Mouse (Mus musculus) forebrain, embryonic 15.5 days (tissue): ENCODE results near the gene Tbc1d19. TPM values are rescaled to one million over a fixed set of nuclear protein-coding genes. Genes with fewer than 3 reads are reported as not detected.

Experiments
- ATAC-seq: fragments of 200-750 bp; cut with Nextera tagmentation; replicated peaks from 2 replicates; pipeline ENCODE4 v1.8.0; 2017; ENCODE audit warnings: mild to moderate bottlenecking, moderate TSS enrichment, moderate library complexity
- H3K27ac ChIP-seq: fragments of 300-500 bp; sonication (generic); replicated peaks from 2 replicates; pipeline ENCODE4 v1.5.1; 2015; ENCODE audit warnings: mild to moderate bottlenecking, inconsistent platforms
- H3K27me3 ChIP-seq: fragments of 300-500 bp; sonication (generic); 2 replicates; pipeline ENCODE4 v1.6.1; 2015; ENCODE audit warnings: inconsistent platforms
- H3K36me3 ChIP-seq: fragments of 300-500 bp; sonication (generic); 2 replicates; pipeline ENCODE4 v1.6.1; 2015; ENCODE audit warnings: mild to moderate bottlenecking, inconsistent platforms
- H3K4me1 ChIP-seq: fragments of 300-500 bp; sonication (generic); 2 replicates; pipeline ENCODE4 v1.6.1; 2015; ENCODE audit warnings: inconsistent platforms
- H3K4me2 ChIP-seq: fragments of 300-500 bp; sonication (generic); replicated peaks from 2 replicates; pipeline ENCODE4 v1.6.1; 2015; ENCODE audit warnings: mild to moderate bottlenecking, inconsistent platforms
- H3K4me3 ChIP-seq: fragments of 300-500 bp; sonication (generic); 2 replicates; pipeline ENCODE4 v1.5.1; 2015; ENCODE audit warnings: mild to moderate bottlenecking, inconsistent platforms
- H3K9ac ChIP-seq: fragments of 300-500 bp; sonication (generic); replicated peaks from 2 replicates; pipeline ENCODE4 v1.6.1; 2015; ENCODE audit warnings: mild to moderate bottlenecking, inconsistent platforms
- H3K9me3 ChIP-seq: fragments of 300-500 bp; sonication (generic); 2 replicates; pipeline ENCODE4 v1.6.1; 2016; ENCODE audit warnings: inconsistent platforms
- WGBS: fragments of 180-500 bp; shearing (Covaris S2); methylation state at CpG from one replicate; pipeline ENCODE4 v1.1.7; 2015; ENCODE audit warnings: mixed read lengths; 5-methylcytosine and 5-hydroxymethylcytosine counted together
- polyA plus RNA-seq: library from polyadenylated mRNA; unstranded; fragments of >200 nt; fragmentation: Nextera tagmentation; extraction: Ambion mirVana; gene quantifications from 2 replicates; pipeline ENCODE4 v1.2.1, GENCODE M21; 2015

The Tbc1d19 gene
- polyA plus RNA-seq, 1 experiment from 2014 or later = 61.8 TPM

DNA sequence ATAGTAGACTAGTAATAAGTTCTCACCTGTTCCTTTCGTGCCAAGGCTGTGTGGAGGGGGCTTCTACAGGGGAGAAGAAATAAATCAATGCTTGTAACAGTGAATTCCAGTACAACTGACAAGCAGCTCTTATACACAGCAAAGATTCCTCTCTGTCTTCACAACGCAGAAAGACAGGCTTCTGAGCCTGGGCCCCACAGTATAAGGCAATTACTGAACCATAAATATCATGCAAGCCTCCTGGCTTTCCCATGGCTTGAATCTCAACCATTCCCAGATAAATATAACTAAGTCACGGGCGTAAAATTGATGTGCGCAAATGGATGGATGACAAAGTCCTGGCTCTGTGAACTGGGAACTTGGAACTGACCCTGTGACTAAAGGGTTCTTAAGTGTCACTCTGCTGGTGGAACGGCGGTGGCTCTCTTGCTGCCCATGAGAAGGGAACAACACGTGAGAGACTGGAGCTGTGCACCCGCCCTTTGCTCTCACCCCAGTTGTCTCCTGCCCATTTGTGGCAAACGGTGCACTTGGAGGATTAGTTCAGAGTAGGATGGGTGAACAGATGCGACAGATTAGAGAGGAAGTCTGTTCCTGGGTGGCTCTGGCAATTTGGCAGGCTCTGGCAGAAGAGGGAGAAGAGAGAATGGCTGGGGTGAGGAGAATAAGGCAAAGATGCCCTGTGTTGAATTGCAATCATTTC, 132.1 kb downstream of the Tbc1d19 start:
- H3K4me3 ChIP-seq = no peak overlapping the region
- H3K27ac ChIP-seq = no peak overlapping the region
- peaks cover 3% of the 10 kb centered on the region; the same call in 1 of the 2 replicates for H3K4me1 ChIP-seq
- H3K9ac ChIP-seq = no peak overlapping the region
- H3K36me3 ChIP-seq = no peaks in the 10 kb centered on the region
- H3K4me2 ChIP-seq = no peak overlapping the region
- 67% methylated on average over 11 of the region's 11 CpGs for WGBS
- H3K9me3 ChIP-seq = no peaks in the 10 kb centered on the region
- no peaks in the 10 kb centered on the region for H3K27me3 ChIP-seq
- ATAC-seq = no peak

DNA sequence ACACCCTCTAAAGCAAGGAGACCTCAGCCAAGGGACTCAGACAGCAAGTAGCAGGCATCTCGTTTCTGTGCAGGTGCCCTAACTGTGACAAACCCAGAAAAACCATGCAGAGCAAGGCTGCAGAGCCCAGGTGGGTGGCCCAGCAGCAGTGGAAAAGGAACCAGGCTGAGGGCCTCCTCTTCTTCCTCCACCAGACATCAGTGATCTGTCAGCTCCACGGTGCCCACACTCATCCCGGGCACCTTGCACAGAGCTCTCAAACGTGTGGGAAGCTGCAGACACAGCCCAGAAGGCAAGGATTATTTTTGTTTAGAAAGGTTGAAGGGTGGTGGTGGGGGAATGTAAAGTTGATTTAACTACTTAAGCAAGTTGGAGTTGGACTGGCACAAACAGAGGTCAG, 132.9 kb downstream of the Tbc1d19 start:
- Histone ChIP-seq H3K27ac (no peak overlapping the region), H3K36me3 (no peaks in the 10 kb centered on the region), H3K27me3 (no peaks in the 10 kb centered on the region), H3K9me3 (no peaks in the 10 kb centered on the region), H3K9ac (no peak overlapping the region), H3K4me1 (peaks cover 5% of the 10 kb centered on the region), H3K4me2 (no peak overlapping the region), H3K4me3 (no peak overlapping the region)
- ATAC-seq = no peak
- WGBS = 80% methylated on average over 4 of the region's 4 CpGs

DNA sequence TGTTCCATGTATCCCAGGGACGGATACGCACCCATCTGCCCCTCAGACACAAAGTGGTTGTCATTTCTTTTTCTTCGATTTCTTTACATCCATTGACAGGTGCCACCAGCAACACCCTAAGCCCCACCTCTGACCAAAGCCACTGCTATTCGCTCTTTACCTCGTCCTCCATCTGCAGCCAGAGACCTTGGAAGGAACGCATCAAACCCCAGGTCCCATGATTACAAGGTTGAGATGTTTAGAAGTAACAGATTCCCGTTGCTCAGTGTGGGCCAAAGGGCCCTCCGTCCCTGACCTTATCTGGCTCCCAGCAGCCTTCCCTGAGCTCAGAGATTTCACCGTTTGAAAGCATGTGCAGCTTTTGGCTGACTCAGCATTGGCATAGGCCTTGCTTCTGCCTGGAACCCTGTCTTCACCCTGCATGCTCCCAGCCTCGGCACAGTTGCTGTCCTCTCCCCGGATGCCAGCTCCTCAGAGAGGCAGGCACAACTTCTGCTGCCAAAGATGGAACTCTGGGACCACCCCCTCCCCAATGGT, 134.0 kb downstream of the Tbc1d19 start:
- H3K9me3 ChIP-seq = no peaks in the 10 kb centered on the region
- H3K4me1 ChIP-seq = peaks cover 13% of the 10 kb centered on the region
- H3K36me3 ChIP-seq = no peaks in the 10 kb centered on the region
- no peak overlapping the region for H3K27ac ChIP-seq
- no peak overlapping the region for H3K4me2 ChIP-seq
- no peak overlapping the region for H3K9ac ChIP-seq
- H3K27me3 ChIP-seq = no peaks in the 10 kb centered on the region
- H3K4me3 ChIP-seq = no peak overlapping the region
- 84% methylated on average over 11 of the region's 11 CpGs for WGBS
- no peak for ATAC-seq

DNA sequence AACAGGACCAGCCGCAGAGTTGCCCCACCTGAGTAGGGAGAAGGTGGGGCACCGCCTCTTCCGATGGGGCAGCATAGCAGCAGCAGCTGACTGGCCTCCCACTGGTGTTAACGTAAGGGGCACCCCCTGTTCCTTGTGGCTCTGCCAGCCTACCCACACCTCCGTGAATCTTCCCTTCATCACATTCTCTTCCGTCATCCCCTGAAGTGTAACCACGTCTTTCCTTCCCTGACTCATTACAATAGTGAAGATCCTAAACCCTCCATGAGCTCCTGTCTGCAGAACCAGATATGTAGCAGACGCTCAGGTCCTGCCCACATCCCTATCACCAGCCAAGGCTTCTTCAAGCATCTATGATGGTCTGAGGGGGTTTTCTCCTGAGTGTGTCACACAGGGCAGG, 137.3 kb downstream of the Tbc1d19 start:
- no peak overlapping the region for H3K9ac ChIP-seq
- H3K4me1 ChIP-seq = peaks cover 9% of the 10 kb centered on the region
- H3K4me3 ChIP-seq = no peak overlapping the region
- WGBS = 94% methylated on average over 8 of the region's 8 CpGs
- ATAC-seq = no peak
- no peaks in the 10 kb centered on the region for H3K36me3 ChIP-seq
- no peaks in the 10 kb centered on the region for H3K9me3 ChIP-seq
- no peaks in the 10 kb centered on the region for H3K27me3 ChIP-seq
- H3K4me2 ChIP-seq = no peak overlapping the region
- H3K27ac ChIP-seq = no peak overlapping the region

GRCm38 (mm10) chr5:53947549-53948183, 138.3 kb downstream of the Tbc1d19 start:
- no peak overlapping the region for H3K4me3 ChIP-seq
- no peak overlapping the region for H3K9ac ChIP-seq
- WGBS = 16% methylated on average over 9 of the region's 9 CpGs
- no peak overlapping the region for H3K27ac ChIP-seq
- no peak overlapping the region for H3K4me2 ChIP-seq
- H3K4me1 ChIP-seq = peaks cover 9% of the 10 kb centered on the region
- H3K9me3 ChIP-seq = no peaks in the 10 kb centered on the region
- no peaks in the 10 kb centered on the region for H3K27me3 ChIP-seq
- no peaks in the 10 kb centered on the region for H3K36me3 ChIP-seq
- ATAC-seq = peak; percentile 81

- no peak overlapping the region for H3K4me3 ChIP-seq
- H3K4me2 ChIP-seq = no peak overlapping the region
- ATAC-seq = no peak
- H3K9ac ChIP-seq = no peak overlapping the region
- 87% methylated on average over 8 of the region's 8 CpGs for WGBS
- peaks cover 9% of the 10 kb centered on the region for H3K4me1 ChIP-seq
- H3K9me3 ChIP-seq = no peaks in the 10 kb centered on the region
- no peaks in the 10 kb centered on the region for H3K36me3 ChIP-seq
- H3K27ac ChIP-seq = no peak overlapping the region
- no peaks in the 10 kb centered on the region for H3K27me3 ChIP-seq
Observed at GRCm38 (mm10) chr5:53948606-53949266, 139.3 kb downstream of the Tbc1d19 start.

DNA sequence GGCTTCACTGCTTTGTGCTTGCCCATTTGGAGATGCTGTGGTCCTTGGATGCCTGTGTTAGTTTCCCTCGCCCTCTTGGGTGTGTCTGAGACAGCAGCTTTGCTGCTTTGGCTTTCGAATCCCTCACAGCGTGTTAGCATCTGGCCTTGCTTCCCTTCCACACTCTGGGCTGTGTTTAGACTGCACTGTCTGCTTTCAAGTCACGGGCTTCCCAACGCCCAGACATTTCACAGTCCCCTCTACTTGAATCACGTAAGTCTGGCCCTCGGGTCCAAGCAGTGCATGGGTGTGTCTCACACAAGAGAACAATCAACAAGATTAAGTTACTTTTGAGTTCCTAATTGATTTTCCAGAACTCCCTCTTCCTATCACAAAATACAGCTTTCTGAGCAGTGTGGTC, 140.8 kb downstream of the Tbc1d19 start:
- no peak for ATAC-seq
- 60% methylated on average over 7 of the region's 7 CpGs for WGBS
- peaks cover 9% of the 10 kb centered on the region for H3K4me1 ChIP-seq

GRCm38 (mm10) chr5:53953216-53953615, 143.8 kb downstream of the Tbc1d19 start:
- H3K4me1 ChIP-seq = no peaks in the 10 kb centered on the region
- no peak overlapping the region for H3K27ac ChIP-seq
- no peaks in the 10 kb centered on the region for H3K9me3 ChIP-seq
- no peaks in the 10 kb centered on the region for H3K27me3 ChIP-seq
- H3K4me2 ChIP-seq = no peak overlapping the region
- no peak overlapping the region for H3K9ac ChIP-seq
- ATAC-seq = no peak
- H3K36me3 ChIP-seq = no peaks in the 10 kb centered on the region
- H3K4me3 ChIP-seq = no peak overlapping the region

More for the DNA sequence above, 140.8 kb downstream of the Tbc1d19 start:
- H3K36me3 ChIP-seq = no peaks in the 10 kb centered on the region
- no peak overlapping the region for H3K9ac ChIP-seq
- H3K4me2 ChIP-seq = no peak overlapping the region
- H3K27ac ChIP-seq = no peak overlapping the region
- no peak overlapping the region for H3K4me3 ChIP-seq
- H3K27me3 ChIP-seq = no peaks in the 10 kb centered on the region
- H3K9me3 ChIP-seq = no peaks in the 10 kb centered on the region

Other genes with a start within 250 kb of the Tbc1d19 start
- gene Cckar, start 101.9 kb upstream of the Tbc1d19 start, polyA plus RNA-seq = 0.69 and 1.00 TPM in 2 replicates
- gene Stim2, start 188.9 kb downstream of the Tbc1d19 start, polyA plus RNA-seq = 27.2 and 28.6 TPM in 2 replicates